Mouse (Mus musculus): ENCODE measurements around the gene Gm28051. TPM values are rescaled to one million over a fixed set of nuclear protein-coding genes. Genes with fewer than 3 reads are reported as not detected.

The Gm28051 gene
- polyA plus RNA-seq (2014; fragmentation: Nextera tagmentation; extraction: Ambion mirVana), result not detected in 2 replicates

- peak; percentile 98 for DNase-seq
- Histone ChIP-seq H3K4me3 (replicated peaks; ENCODE audit: low read depth, low read length) (peak within 1 kb of the TSS; percentile 72), H3K9me3 (ENCODE audit: control insufficient read depth, low read length) (no peaks in the 10 kb centered on the region), H3K27me3 (ENCODE audit: control insufficient read depth, insufficient read depth, low read length) (no peaks in the 10 kb centered on the region), H3K36me3 (ENCODE audit: control insufficient read depth, insufficient read depth, low read length) (peaks cover 13% of the 10 kb centered on the region), H3K27ac (replicated peaks; ENCODE audit: low read depth, low read length) (peak within 1 kb of the TSS; percentile 83), H3K4me1 (ENCODE audit: control insufficient read depth, insufficient read depth, low read length) (peaks cover 19% of the 10 kb centered on the region), H3K9ac (replicated peaks; ENCODE audit: low read length) (peak within 1 kb of the TSS; percentile 74), H3K4me2 (ENCODE audit: low read length) (peak within 1 kb of the TSS; percentile 94)
- under 1% methylated on average over 71 of the region's 73 CpGs for WGBS
- ATAC-seq (ENCODE audit: low FRiP score, low TSS enrichment), result peak; percentile 97
Measured at GRCm38 (mm10) chr12:102757689-102758402, at the start of gene Gm28051, which contains the start of the genes Gon7 and Ubr7. Gene Gm28051, minus strand, starts transcription at chr12:102757765. Gene Gon7, minus strand, starts transcription at chr12:102757803. Gene Ubr7, plus strand, starts transcription at chr12:102757967.

GRCm38 (mm10) chr12:102799528-102799927 lies 42.0 kb upstream of the Gm28051 start:
- 97% methylated on average over 2 of the region's 2 CpGs for WGBS
- no peak for ATAC-seq (ENCODE audit: low FRiP score, low TSS enrichment)
- Histone ChIP-seq H3K36me3 (ENCODE audit: control insufficient read depth, insufficient read depth, low read length) (peaks cover 12% of the 10 kb centered on the region), H3K4me2 (ENCODE audit: low read length) (no peak overlapping the region), H3K9ac (replicated peaks; ENCODE audit: low read length) (no peak overlapping the region), H3K4me3 (replicated peaks; ENCODE audit: low read depth, low read length) (no peak overlapping the region), H3K9me3 (ENCODE audit: control insufficient read depth, low read length) (no peaks in the 10 kb centered on the region), H3K4me1 (ENCODE audit: control insufficient read depth, insufficient read depth, low read length) (no peaks in the 10 kb centered on the region), H3K27ac (replicated peaks; ENCODE audit: low read depth, low read length) (no peak overlapping the region), H3K27me3 (ENCODE audit: control insufficient read depth, insufficient read depth, low read length) (no peaks in the 10 kb centered on the region)
- DNase-seq, result no peak

- Histone ChIP-seq H3K9me3 (ENCODE audit: control insufficient read depth, low read length) (no peaks in the 10 kb centered on the region), H3K9ac (replicated peaks; ENCODE audit: low read length) (no peak overlapping the region), H3K4me1 (ENCODE audit: control insufficient read depth, insufficient read depth, low read length) (no peaks in the 10 kb centered on the region), H3K4me3 (replicated peaks; ENCODE audit: low read depth, low read length) (no peak overlapping the region), H3K27ac (replicated peaks; ENCODE audit: low read depth, low read length) (no peak overlapping the region), H3K36me3 (ENCODE audit: control insufficient read depth, insufficient read depth, low read length) (peaks cover 73% of the 10 kb centered on the region), H3K27me3 (ENCODE audit: control insufficient read depth, insufficient read depth, low read length) (no peaks in the 10 kb centered on the region), H3K4me2 (ENCODE audit: low read length) (no peak overlapping the region)
- WGBS, result 92% methylated on average over 7 of the region's 7 CpGs
- DNase-seq (no peak), ATAC-seq (ENCODE audit: low FRiP score, low TSS enrichment) (no peak)
Measured at GRCm38 (mm10) chr12:102787927-102788326, 30.4 kb upstream of the Gm28051 start.

- no peak for ATAC-seq (ENCODE audit: low FRiP score, low TSS enrichment)
- 88% methylated on average over 5 of the region's 5 CpGs for WGBS
Measured at GRCm38 (mm10) chr12:102785593-102785985, 28.0 kb upstream of the Gm28051 start.

GRCm38 (mm10) chr12:102784899-102785592 lies 27.5 kb upstream of the Gm28051 start:
- DNase-seq, result no peak
- H3K4me3 ChIP-seq (replicated peaks; ENCODE audit: low read depth, low read length), result no peak overlapping the region
- H3K9me3 ChIP-seq (ENCODE audit: control insufficient read depth, low read length), result no peaks in the 10 kb centered on the region
- no peaks in the 10 kb centered on the region for H3K4me1 ChIP-seq (ENCODE audit: control insufficient read depth, insufficient read depth, low read length)
- H3K27me3 ChIP-seq (ENCODE audit: control insufficient read depth, insufficient read depth, low read length), result no peaks in the 10 kb centered on the region
- H3K36me3 ChIP-seq (ENCODE audit: control insufficient read depth, insufficient read depth, low read length), result peaks cover 55% of the 10 kb centered on the region
- H3K27ac ChIP-seq (replicated peaks; ENCODE audit: low read depth, low read length), result no peak overlapping the region
- no peak overlapping the region for H3K9ac ChIP-seq (replicated peaks; ENCODE audit: low read length)
- WGBS, result 92% methylated on average over 19 of the region's 19 CpGs
- no peak for ATAC-seq (ENCODE audit: low FRiP score, low TSS enrichment)
- H3K4me2 ChIP-seq (ENCODE audit: low read length), result no peak overlapping the region

More at GRCm38 (mm10) chr12:102785593-102785985, 28.0 kb upstream of the Gm28051 start:
- Histone ChIP-seq H3K4me2 (ENCODE audit: low read length) (no peak overlapping the region), H3K9ac (replicated peaks; ENCODE audit: low read length) (no peak overlapping the region), H3K9me3 (ENCODE audit: control insufficient read depth, low read length) (no peaks in the 10 kb centered on the region), H3K36me3 (ENCODE audit: control insufficient read depth, insufficient read depth, low read length) (peaks cover 55% of the 10 kb centered on the region), H3K4me3 (replicated peaks; ENCODE audit: low read depth, low read length) (no peak overlapping the region), H3K27ac (replicated peaks; ENCODE audit: low read depth, low read length) (no peak overlapping the region), H3K27me3 (ENCODE audit: control insufficient read depth, insufficient read depth, low read length) (no peaks in the 10 kb centered on the region), H3K4me1 (ENCODE audit: control insufficient read depth, insufficient read depth, low read length) (no peaks in the 10 kb centered on the region)
- DNase-seq, result no peak

GRCm38 (mm10) chr12:102782841-102783240 lies 25.3 kb upstream of the Gm28051 start:
- Histone ChIP-seq H3K4me3 (replicated peaks; ENCODE audit: low read depth, low read length) (no peak overlapping the region), H3K9me3 (ENCODE audit: control insufficient read depth, low read length) (no peaks in the 10 kb centered on the region), H3K9ac (replicated peaks; ENCODE audit: low read length) (no peak overlapping the region), H3K4me2 (ENCODE audit: low read length) (no peak overlapping the region), H3K36me3 (ENCODE audit: control insufficient read depth, insufficient read depth, low read length) (peaks cover 48% of the 10 kb centered on the region), H3K4me1 (ENCODE audit: control insufficient read depth, insufficient read depth, low read length) (no peaks in the 10 kb centered on the region), H3K27ac (replicated peaks; ENCODE audit: low read depth, low read length) (no peak overlapping the region), H3K27me3 (ENCODE audit: control insufficient read depth, insufficient read depth, low read length) (no peaks in the 10 kb centered on the region)
- DNase-seq (no peak), ATAC-seq (ENCODE audit: low FRiP score, low TSS enrichment) (no peak)
- 97% methylated on average over 5 of the region's 5 CpGs for WGBS

GRCm38 (mm10) chr12:102779452-102779851 lies 21.9 kb upstream of the Gm28051 start:
- 48% methylated on average over 3 of the region's 3 CpGs for WGBS
- Histone ChIP-seq H3K27ac (replicated peaks; ENCODE audit: low read depth, low read length) (no peak overlapping the region), H3K4me3 (replicated peaks; ENCODE audit: low read depth, low read length) (no peak overlapping the region), H3K9me3 (ENCODE audit: control insufficient read depth, low read length) (no peaks in the 10 kb centered on the region), H3K36me3 (ENCODE audit: control insufficient read depth, insufficient read depth, low read length) (peaks cover 48% of the 10 kb centered on the region), H3K27me3 (ENCODE audit: control insufficient read depth, insufficient read depth, low read length) (no peaks in the 10 kb centered on the region), H3K9ac (replicated peaks; ENCODE audit: low read length) (no peak overlapping the region), H3K4me1 (ENCODE audit: control insufficient read depth, insufficient read depth, low read length) (no peaks in the 10 kb centered on the region), H3K4me2 (ENCODE audit: low read length) (no peak overlapping the region)
- no peak for ATAC-seq (ENCODE audit: low FRiP score, low TSS enrichment)
- DNase-seq, result peak; percentile 33

GRCm38 (mm10) chr12:102778151-102778550 lies 20.6 kb upstream of the Gm28051 start:
- H3K36me3 ChIP-seq (ENCODE audit: control insufficient read depth, insufficient read depth, low read length), result peaks cover 51% of the 10 kb centered on the region
- WGBS, result 61% methylated on average over 5 of the region's 5 CpGs
- H3K27me3 ChIP-seq (ENCODE audit: control insufficient read depth, insufficient read depth, low read length), result no peaks in the 10 kb centered on the region
- H3K9ac ChIP-seq (replicated peaks; ENCODE audit: low read length), result no peak overlapping the region
- no peak overlapping the region for H3K27ac ChIP-seq (replicated peaks; ENCODE audit: low read depth, low read length)
- no peak overlapping the region for H3K4me3 ChIP-seq (replicated peaks; ENCODE audit: low read depth, low read length)
- DNase-seq (no peak), ATAC-seq (ENCODE audit: low FRiP score, low TSS enrichment) (no peak)
- H3K4me1 ChIP-seq (ENCODE audit: control insufficient read depth, insufficient read depth, low read length), result no peaks in the 10 kb centered on the region
- no peaks in the 10 kb centered on the region for H3K9me3 ChIP-seq (ENCODE audit: control insufficient read depth, low read length)
- H3K4me2 ChIP-seq (ENCODE audit: low read length), result no peak overlapping the region

All from midbrain, embryonic 14.5 days (tissue).